Mouse (Mus musculus): Measurements from ENCODE around the gene Senp5.
A peak's percentile ranks its signal among the peaks of the same experiment; 100 is the strongest.

- peak; percentile 59 for TF ChIP-seq CTCF (conservative IDR thresholded peaks at IDR 0.05; ENCODE audit: low read length)
- TF ChIP-seq NANOG (IDR thresholded peaks at IDR 0.05; ENCODE audit: borderline replicate concordance, low read length) = no peak
These were observed 84.8 kb downstream of the Senp5 start for GRCm38 (mm10) chr16:31918248-31918724.

Measured in E14TG2a.4 (cell line).